Mouse (Mus musculus): Measurements from ENCODE around the gene Mrgprf. TPM values are rescaled to one million over a fixed set of nuclear protein-coding genes. Genes with fewer than 3 reads are reported as not detected.

The Mrgprf gene
- total RNA-seq, 2 experiments from 2014 or later = 0.70 to 0.83 TPM

DNA sequence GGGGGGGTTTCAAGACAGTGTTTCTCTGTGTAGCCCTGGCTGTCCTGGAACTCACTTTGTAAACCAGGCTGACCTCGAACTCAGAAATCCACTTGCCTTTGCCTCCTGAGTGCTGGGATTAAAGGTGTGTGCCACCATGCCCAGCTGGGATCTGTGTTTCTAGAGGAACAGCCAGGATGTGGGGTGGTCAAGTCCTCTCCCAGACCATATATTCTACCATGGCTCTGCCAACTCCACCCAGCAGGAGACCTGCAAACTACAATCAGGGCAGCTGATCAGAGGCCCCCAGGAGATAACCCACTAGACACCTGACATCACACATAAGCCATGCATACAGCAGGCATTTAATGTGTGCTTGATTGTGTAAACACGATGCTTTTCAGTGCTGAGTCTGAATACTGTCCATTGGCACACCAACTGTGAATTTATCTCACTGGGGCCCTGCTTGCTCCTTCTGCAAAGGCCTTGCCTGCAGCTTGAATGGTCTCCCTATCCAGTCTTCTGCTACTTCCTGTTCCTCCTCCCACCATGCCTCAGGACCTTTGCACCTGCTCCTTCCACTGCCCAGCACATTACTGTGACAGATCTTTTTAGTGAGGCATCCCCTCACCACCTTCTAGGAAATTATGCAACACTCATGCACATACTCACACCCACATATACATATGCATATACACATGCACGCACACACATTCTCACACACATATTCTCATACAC lies 35.1 kb downstream of the Mrgprf start:
- no peak for DNase-seq

DNA sequence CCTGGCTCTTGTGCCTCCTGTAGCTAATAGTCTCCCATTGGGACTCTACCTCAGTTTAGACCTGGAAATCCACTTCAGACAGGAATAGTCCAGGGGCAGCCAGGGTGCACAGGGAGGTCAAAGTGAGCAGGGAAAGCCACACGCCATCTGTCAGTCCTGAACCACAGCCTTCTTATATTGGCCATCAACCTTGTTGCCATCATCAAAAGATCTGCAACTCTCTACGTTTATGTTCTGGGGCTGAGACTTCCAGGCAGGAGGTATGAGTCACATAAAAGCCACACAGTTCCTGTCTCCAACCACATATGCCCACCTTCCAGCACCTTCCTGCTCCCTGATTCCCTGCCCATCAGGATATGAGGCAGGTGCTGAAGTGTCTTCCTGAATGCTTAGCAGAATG lies 37.3 kb downstream of the Mrgprf start:
- no peak for DNase-seq

DNA sequence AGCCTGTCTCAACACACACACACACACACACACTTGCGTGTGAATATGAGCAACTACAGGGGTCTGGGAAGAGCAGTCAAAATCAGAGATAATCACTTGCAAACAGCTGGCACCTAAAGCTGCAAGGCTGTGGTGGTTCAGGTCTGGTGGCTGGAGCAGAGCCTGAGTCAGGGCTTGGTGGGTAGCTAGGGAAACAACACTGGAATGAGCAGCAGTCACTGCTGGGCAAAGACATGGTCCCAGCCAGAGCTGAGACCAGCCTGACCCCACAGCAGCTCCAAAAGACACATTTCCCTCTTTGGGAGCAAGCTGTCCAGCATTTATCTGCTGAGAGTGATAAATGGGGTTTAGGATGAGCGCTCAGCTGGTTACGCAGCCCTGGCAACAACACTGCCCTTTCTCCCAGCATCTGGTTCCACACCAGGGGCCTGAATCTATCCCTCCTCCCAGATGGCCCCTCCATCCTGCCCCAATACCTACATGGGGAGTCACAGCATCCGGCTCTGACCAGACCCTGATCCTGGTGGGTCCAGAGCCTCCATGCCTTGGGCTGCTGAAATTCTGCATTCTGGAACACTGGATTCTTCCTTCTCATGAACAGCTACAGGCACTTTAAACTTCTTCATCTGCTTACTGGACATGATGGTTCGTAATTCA lies 39.7 kb downstream of the Mrgprf start:
- DNase-seq = no peak

Other genes with a start within 250 kb of the Mrgprf start
- 1 to 10 TPM; 1.3 to 1.7 TPM for gene 1810010D01Rik, start 92.7 kb upstream of the Mrgprf start, total RNA-seq (2021)
- 1 to 10 TPM; 6.1 to 8.5 TPM for gene Tpcn2, start 16.8 kb upstream of the Mrgprf start, total RNA-seq (2021)
- not detected for gene Mrgprd, start 14.0 kb downstream of the Mrgprf start, total RNA-seq (2021)